Mouse (Mus musculus) heart, embryonic 16.5 days (tissue): Measurements from ENCODE around the gene Ccdc3. TPM values are rescaled to one million over a fixed set of nuclear protein-coding genes. Genes with fewer than 3 reads are reported as not detected.

Experiments used
- ATAC-seq: fragments of 200-750 bp; cut with Nextera tagmentation; replicated peaks from 2 replicates; pipeline ENCODE4 v1.8.0; 2017; ENCODE audit warnings: moderate number of reproducible peaks; ENCODE audit not compliant: insufficient read depth, low FRiP score; ENCODE audit errors: extremely low read depth
- H3K27ac ChIP-seq: fragments of 300-500 bp; sonication (generic); 2 replicates; pipeline ENCODE4 v1.5.1; 2014; ENCODE audit warnings: mild to moderate bottlenecking, low read length, control low read depth, moderate library complexity
- H3K27me3 ChIP-seq: fragments of 300-500 bp; sonication (generic); 2 replicates; pipeline ENCODE4 v1.6.1; 2014; ENCODE audit warnings: low read length, mixed read lengths; ENCODE audit not compliant: control insufficient read depth, insufficient read depth
- H3K36me3 ChIP-seq: fragments of 300-500 bp; sonication (generic); 2 replicates; pipeline ENCODE4 v1.6.1; 2014; ENCODE audit not compliant: control insufficient read depth, insufficient read depth
- H3K4me1 ChIP-seq: fragments of 300-500 bp; sonication (generic); 2 replicates; pipeline ENCODE4 v1.6.1; 2014; ENCODE audit warnings: low read length, mixed read lengths; ENCODE audit not compliant: control insufficient read depth, insufficient read depth
- H3K4me2 ChIP-seq: fragments of 300-500 bp; sonication (generic); 2 replicates; pipeline ENCODE4 v1.6.1; 2014; ENCODE audit warnings: low read depth, mild to moderate bottlenecking, control low read depth, low read length
- H3K4me3 ChIP-seq: fragments of 300-500 bp; sonication (generic); 2 replicates; pipeline ENCODE4 v1.5.1; 2014; ENCODE audit warnings: mild to moderate bottlenecking, control low read depth, low read length
- H3K9ac ChIP-seq: fragments of 300-500 bp; sonication (generic); 2 replicates; pipeline ENCODE4 v1.6.1; 2014; ENCODE audit warnings: low read length, control low read depth
- H3K9me3 ChIP-seq: fragments of 300-500 bp; sonication (generic); replicated peaks from 2 replicates; pipeline ENCODE4 v1.6.1; 2016; ENCODE audit warnings: low read length; ENCODE audit not compliant: control insufficient read depth
- WGBS: fragments of 180-500 bp; shearing (Covaris S2); extraction: QIAGEN DNeasy Blood & Tissue Kit; methylation state at CpG from one replicate; pipeline ENCODE4 v1.1.7; 2014; 5-methylcytosine and 5-hydroxymethylcytosine counted together
- polyA plus RNA-seq: library from polyadenylated mRNA; unstranded; fragments of >200 nt; fragmentation: Nextera tagmentation; extraction: Ambion mirVana; gene quantifications from 2 replicates; pipeline ENCODE4 v1.2.1, GENCODE M21; 2015

Gene Ccdc3
- polyA plus RNA-seq, 1 experiment from 2014 or later = 8.8 TPM

- Histone ChIP-seq H3K4me1 (peaks cover 12% of the 10 kb centered on the region), H3K27ac (peak overlapping the region; percentile 71), H3K4me2 (peak overlapping the region; percentile 33), H3K27me3 (no peaks in the 10 kb centered on the region), H3K9ac (no peak overlapping the region), H3K36me3 (no peaks in the 10 kb centered on the region), H3K4me3 (no peak overlapping the region), H3K9me3 (no peaks in the 10 kb centered on the region)
- 22% methylated on average over 8 of the region's 8 CpGs for WGBS
- ATAC-seq = peak; percentile 77
Measured at GRCm38 (mm10) chr2:5112785-5113291, 24.7 kb upstream of the Ccdc3 start.

GRCm38 (mm10) chr2:5114386-5114785 is 23.2 kb upstream of the Ccdc3 start:
- H3K27me3 ChIP-seq = no peaks in the 10 kb centered on the region
- H3K27ac ChIP-seq = no peak overlapping the region
- WGBS = 92% methylated on average over 8 of the region's 8 CpGs

GRCm38 (mm10) chr2:5116856-5117532 is 20.6 kb upstream of the Ccdc3 start:
- Histone ChIP-seq H3K9me3 (no peaks in the 10 kb centered on the region), H3K36me3 (no peaks in the 10 kb centered on the region), H3K4me1 (peaks cover 12% of the 10 kb centered on the region), H3K9ac (no peak overlapping the region), H3K27ac (no peak overlapping the region), H3K27me3 (no peaks in the 10 kb centered on the region), H3K4me3 (no peak overlapping the region), H3K4me2 (no peak overlapping the region)
- ATAC-seq = no peak
- WGBS = 26% methylated on average over 5 of the region's 5 CpGs

More at GRCm38 (mm10) chr2:5114386-5114785, 23.2 kb upstream of the Ccdc3 start:
- ATAC-seq = no peak
- no peaks in the 10 kb centered on the region for H3K9me3 ChIP-seq
- H3K9ac ChIP-seq = no peak overlapping the region
- no peak overlapping the region for H3K4me2 ChIP-seq
- H3K4me3 ChIP-seq = no peak overlapping the region
- H3K36me3 ChIP-seq = no peaks in the 10 kb centered on the region
- peaks cover 12% of the 10 kb centered on the region for H3K4me1 ChIP-seq

- Histone ChIP-seq H3K9ac (no peak overlapping the region), H3K4me1 (peaks cover 9% of the 10 kb centered on the region), H3K27ac (peak overlapping the region; percentile 25; the same call in 1 of the 2 replicates), H3K9me3 (no peaks in the 10 kb centered on the region), H3K4me3 (no peak overlapping the region), H3K27me3 (no peaks in the 10 kb centered on the region), H3K36me3 (no peaks in the 10 kb centered on the region), H3K4me2 (no peak overlapping the region; the same call in 1 of the 2 replicates)
- ATAC-seq = peak; percentile 70
- 12% methylated on average over 6 of the region's 6 CpGs for WGBS
Measured at GRCm38 (mm10) chr2:5125506-5125905, 12.1 kb upstream of the Ccdc3 start.

GRCm38 (mm10) chr2:5127369-5127768 is 10.2 kb upstream of the Ccdc3 start:
- Histone ChIP-seq H3K27me3 (no peaks in the 10 kb centered on the region), H3K9ac (no peak overlapping the region), H3K27ac (no peak overlapping the region), H3K36me3 (no peaks in the 10 kb centered on the region), H3K9me3 (no peaks in the 10 kb centered on the region), H3K4me3 (no peak overlapping the region), H3K4me1 (peaks cover 9% of the 10 kb centered on the region), H3K4me2 (no peak overlapping the region)
- 54% methylated on average over 5 of the region's 5 CpGs for WGBS
- ATAC-seq = no peak

- Histone ChIP-seq H3K4me3 (no peak overlapping the region), H3K27me3 (no peaks in the 10 kb centered on the region), H3K4me1 (peaks cover 9% of the 10 kb centered on the region), H3K27ac (peak overlapping the region; percentile 26), H3K9me3 (no peaks in the 10 kb centered on the region), H3K9ac (no peak overlapping the region), H3K36me3 (no peaks in the 10 kb centered on the region), H3K4me2 (no peak overlapping the region)
- WGBS = 34% methylated on average over 3 of the region's 3 CpGs
- no peak for ATAC-seq
Measured at GRCm38 (mm10) chr2:5129099-5129498, 8.5 kb upstream of the Ccdc3 start.

GRCm38 (mm10) chr2:5132046-5132445 is 5.5 kb upstream of the Ccdc3 start:
- no peak overlapping the region for H3K4me3 ChIP-seq

GRCm38 (mm10) chr2:5134959-5135743 is 2.4 kb upstream of the Ccdc3 start:
- no peak overlapping the region for H3K4me3 ChIP-seq

More at GRCm38 (mm10) chr2:5132046-5132445, 5.5 kb upstream of the Ccdc3 start:
- Histone ChIP-seq H3K27me3 (peaks cover 7% of the 10 kb centered on the region), H3K36me3 (no peaks in the 10 kb centered on the region), H3K4me1 (peaks cover 4% of the 10 kb centered on the region), H3K9me3 (no peaks in the 10 kb centered on the region), H3K4me2 (no peak overlapping the region), H3K27ac (no peak overlapping the region), H3K9ac (no peak overlapping the region)
- no peak for ATAC-seq
- 83% methylated on average over 4 of the region's 4 CpGs for whole genome bisulfite sequencing

GRCm38 (mm10) chr2:5139961-5140360 is 2.4 kb downstream of the Ccdc3 start:
- no peak overlapping the region for H3K4me2 ChIP-seq
- H3K27me3 ChIP-seq = peaks cover 26% of the 10 kb centered on the region

More at GRCm38 (mm10) chr2:5134959-5135743, 2.4 kb upstream of the Ccdc3 start:
- 0 out of 2 replicates have a peak, but pooled peaks cover 2% of the 10 kb centered on the region for H3K4me1 ChIP-seq
- ATAC-seq = no peak
- H3K36me3 ChIP-seq = no peaks in the 10 kb centered on the region
- no peak overlapping the region for H3K9ac ChIP-seq
- no peaks in the 10 kb centered on the region for H3K9me3 ChIP-seq
- peaks cover 26% of the 10 kb centered on the region for H3K27me3 ChIP-seq
- no peak overlapping the region for H3K4me2 ChIP-seq
- WGBS = 64% methylated on average over 5 of the region's 5 CpGs
- H3K27ac ChIP-seq = no peak overlapping the region

More at GRCm38 (mm10) chr2:5139961-5140360, 2.4 kb downstream of the Ccdc3 start:
- H3K9ac ChIP-seq = no peak overlapping the region
- 0 out of 2 replicates have a peak, but pooled peaks cover 2% of the 10 kb centered on the region for H3K4me1 ChIP-seq
- no peak overlapping the region for H3K4me3 ChIP-seq
- H3K36me3 ChIP-seq = no peaks in the 10 kb centered on the region
- H3K27ac ChIP-seq = no peak overlapping the region
- H3K9me3 ChIP-seq = no peaks in the 10 kb centered on the region
- ATAC-seq = no peak
- WGBS = 65% methylated on average over 4 of the region's 4 CpGs
